8 mouse cellular contexts compared by ENCODE assay signal in the genomic region with DNA sequence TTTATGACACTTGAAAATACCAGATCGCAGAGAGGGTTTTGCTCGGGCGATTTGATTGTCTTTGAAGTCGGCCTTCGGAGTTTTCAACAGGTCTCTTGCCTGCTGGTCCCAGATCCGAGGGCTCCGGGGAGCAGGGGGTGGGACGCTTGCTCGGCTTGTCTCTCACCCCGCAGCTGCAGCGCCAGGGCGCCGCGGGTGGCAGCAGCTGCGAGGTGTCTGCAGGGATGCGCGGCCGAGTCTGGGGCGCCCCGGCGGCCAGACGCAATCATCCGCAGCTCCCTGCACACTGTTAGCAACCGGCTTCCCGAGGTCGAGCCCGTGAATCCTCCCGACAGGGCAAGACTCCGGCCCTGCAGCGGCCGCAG.
DNase-seq lines count a peak whose midpoint lies in the region; ATAC-seq and TF ChIP-seq lines count a peak whose summit lies in the region.

No protein-coding gene starts in this region.

- H3K4me3 ChIP-seq in cerebellum, adult 2 months (replicated peaks; ENCODE audit: insufficient read depth, low read depth, low read length): peak overlapping the region; percentile 1
- no peak overlapping the region for H3K4me3 ChIP-seq in C2C12 (ENCODE audit: insufficient read depth, poor library complexity, severe bottlenecking)
- H3K4me3 ChIP-seq in embryonic facial prominence, embryonic 12.5 days: peak overlapping the region; percentile 46
- peak overlapping the region; percentile 37 for H3K4me3 ChIP-seq in left cerebral cortex, adult 2 months
- H3K4me3 ChIP-seq in midbrain, embryonic 14.5 days (replicated peaks; ENCODE audit: low read depth, low read length): peak overlapping the region; percentile 48

- WGBS in cerebellum, adult 2 months: under 1% methylated on average over 31 of the region's 31 CpGs
- under 1% methylated on average over 31 of the region's 31 CpGs for WGBS in embryonic facial prominence, embryonic 12.5 days
- under 1% methylated on average over 31 of the region's 31 CpGs for WGBS in midbrain, embryonic 14.5 days

- ATAC-seq in embryonic facial prominence, embryonic 12.5 days (ENCODE audit: insufficient number of reproducible peaks, insufficient read depth, low FRiP score, low TSS enrichment): peak; percentile 67
- peak; percentile 84 for ATAC-seq in midbrain, embryonic 14.5 days (ENCODE audit: low FRiP score, low TSS enrichment)
- no peak for ATAC-seq in erythroblast, adult 5-6 weeks (replicated peaks; ENCODE audit: low FRiP score, poor library complexity, severe bottlenecking)

- no peak overlapping the region for H3ac ChIP-seq in C2C12 (ENCODE audit: control insufficient read depth, insufficient read length, low read depth)

- H3K36me3 ChIP-seq in C2C12 (ENCODE audit: control insufficient read depth, insufficient read depth): no peaks in the 10 kb centered on the region
- H3K36me3 ChIP-seq in embryonic facial prominence, embryonic 12.5 days: no peaks in the 10 kb centered on the region
- H3K36me3 ChIP-seq in midbrain, embryonic 14.5 days (ENCODE audit: control insufficient read depth, insufficient read depth, low read length): no peaks in the 10 kb centered on the region

- no peaks in the 10 kb centered on the region for H3K79me3 ChIP-seq in C2C12 (ENCODE audit: low read depth)

- no peak overlapping the region for H3K27ac ChIP-seq in cerebellum, adult 2 months (ENCODE audit: insufficient read depth, low read length)
- H3K27ac ChIP-seq in embryonic facial prominence, embryonic 12.5 days: no peak overlapping the region
- peak overlapping the region; percentile 32; the same call in 1 of the 2 replicates for H3K27ac ChIP-seq in left cerebral cortex, adult 2 months
- peak overlapping the region; percentile 81 for H3K27ac ChIP-seq in midbrain, embryonic 14.5 days (replicated peaks; ENCODE audit: low read depth, low read length)

- DNase-seq in cerebellum, adult 2 months: peak; percentile 10 to 18
- no peak for DNase-seq in cerebellum, adult 8-10 months
- DNase-seq in heart, postnatal 14 days: peak; percentile 9 to 15
- peak; percentile 22 to 33 for DNase-seq in left cerebral cortex, adult 2 months (ENCODE audit: extremely low spot score in 1 of 2, low spot score in 2 of 2)
- peak; percentile 86 for DNase-seq in midbrain, embryonic 14.5 days

- TF ChIP-seq CTCF in cerebellum, adult 2 months (IDR thresholded peaks at IDR 0.05; ENCODE audit: borderline replicate concordance, insufficient read depth, low read depth, low read length): no peak
- peak; percentile 12 for TF ChIP-seq CTCF in C2C12 (IDR thresholded peaks at IDR 0.05; ENCODE audit: control insufficient read depth, insufficient read depth, insufficient read length)
- peak; percentile 4 for TF ChIP-seq CTCF in left cerebral cortex, adult 2 months (IDR thresholded peaks at IDR 0.05)

- peaks cover 3% of the 10 kb centered on the region; the same call in 1 of the 2 replicates for H3K27me3 ChIP-seq in cerebellum, adult 2 months (ENCODE audit: control insufficient read depth, insufficient read depth, low read length)
- peaks cover 10% of the 10 kb centered on the region for H3K27me3 ChIP-seq in C2C12 (ENCODE audit: control insufficient read depth, insufficient read depth, insufficient read length)
- peaks cover 65% of the 10 kb centered on the region for H3K27me3 ChIP-seq in embryonic facial prominence, embryonic 12.5 days
- peaks cover 29% of the 10 kb centered on the region for H3K27me3 ChIP-seq in midbrain, embryonic 14.5 days (ENCODE audit: control insufficient read depth, insufficient read depth, low read length)

- H3K9me3 ChIP-seq in embryonic facial prominence, embryonic 12.5 days: no peaks in the 10 kb centered on the region
- no peaks in the 10 kb centered on the region for H3K9me3 ChIP-seq in midbrain, embryonic 14.5 days (ENCODE audit: control insufficient read depth, low read length)

- no peaks in the 10 kb centered on the region for H3K4me1 ChIP-seq in cerebellum, adult 2 months (ENCODE audit: control insufficient read depth, insufficient read depth, low read length)
- peaks cover 5% of the 10 kb centered on the region; the same call in 1 of the 2 replicates for H3K4me1 ChIP-seq in embryonic facial prominence, embryonic 12.5 days
- H3K4me1 ChIP-seq in midbrain, embryonic 14.5 days (ENCODE audit: control insufficient read depth, insufficient read depth, low read length): peaks cover 19% of the 10 kb centered on the region; the same call in 1 of the 2 replicates

- H3K4me2 ChIP-seq in embryonic facial prominence, embryonic 12.5 days (replicated peaks): peak overlapping the region; percentile 89
- peak overlapping the region; percentile 93 for H3K4me2 ChIP-seq in midbrain, embryonic 14.5 days (ENCODE audit: low read length)

- intact Hi-C loops in heart, postnatal 14 days (cut with DNase I): loop anchor here (10.0 kb wide), 1 partner anchor 202 kb away; the partner anchor contains the start of gene Sox21
- intact Hi-C loops in left cerebral cortex, adult 2 months (cut with DNase I): loop anchor here (1.0 kb wide), 1 partner anchor 199 kb away; the partner anchor contains the start of gene Sox21

- TF ChIP-seq POLR2A in cerebellum, adult 2 months (IDR thresholded peaks at IDR 0.05; ENCODE audit: borderline replicate concordance, insufficient read depth, low read length): no peak

- H3K9ac ChIP-seq in embryonic facial prominence, embryonic 12.5 days: peak overlapping the region; percentile 51
- peak overlapping the region; percentile 64 for H3K9ac ChIP-seq in midbrain, embryonic 14.5 days (replicated peaks; ENCODE audit: low read length)

- no peaks in the 10 kb centered on the region for H3K79me2 ChIP-seq in C2C12 (ENCODE audit: control insufficient read depth, insufficient read depth)

TF ChIP-seq in C2C12, 6 proteins besides CTCF, POLR2A, EP300 and RAD21:
- TF ChIP-seq MYOD1 (IDR thresholded peaks at IDR 0.05; ENCODE audit: control insufficient read depth, insufficient read length, low read depth): no peak
- TF ChIP-seq USF1 (IDR thresholded peaks at IDR 0.05; ENCODE audit: low read depth): no peak
- no peak for TF ChIP-seq MAX (IDR thresholded peaks at IDR 0.05)
- no peak for TF ChIP-seq MYOG (IDR thresholded peaks at IDR 0.05; ENCODE audit: control insufficient read depth, extremely low read depth, insufficient read length)
- TF ChIP-seq CEBPB (IDR thresholded peaks at IDR 0.05; ENCODE audit: low read depth): no peak
- TF ChIP-seq FOSL1 (IDR thresholded peaks at IDR 0.05; ENCODE audit: insufficient read depth, low read length, poor library complexity, severe bottlenecking): no peak

Comparison
In these comparisons a context has a peak if more than half of its experiments do, and no peak if none do; other contexts are left out.
1. H3K27ac ChIP-seq: peak in left cerebral cortex, adult 2 months (single experiment) and midbrain, embryonic 14.5 days (single experiment); none in cerebellum, adult 2 months (single experiment) and embryonic facial prominence, embryonic 12.5 days (single experiment).